Mouse (Mus musculus) cerebellum, adult 11-12 months (tissue): ENCODE measurements around the gene Apaf1.

ENCODE experiments used
- DNase-seq: peaks from one replicate; pipeline ENCODE4 v3.0.0; 2022

Apaf1 gene

DNA sequence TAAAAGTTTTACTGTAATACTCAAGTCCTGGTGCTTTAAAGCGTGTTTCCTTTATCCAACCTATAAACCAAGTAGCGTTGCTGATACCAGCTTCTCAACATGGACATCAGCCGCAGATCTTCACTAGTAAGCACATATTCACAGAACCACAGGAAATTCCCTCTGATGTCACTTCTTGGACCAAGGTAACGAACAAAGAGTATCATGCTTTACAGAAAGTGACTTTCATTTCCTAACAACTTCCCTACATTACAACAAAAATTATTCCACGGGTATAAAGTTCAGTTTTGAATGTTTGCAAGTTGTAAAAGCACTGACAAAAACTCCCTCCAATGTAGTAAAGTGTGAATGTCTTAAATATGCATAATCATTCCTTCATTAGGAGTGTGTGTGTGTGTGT lies 2.0 kb downstream of the Apaf1 start:
- no peak for DNase-seq

DNA sequence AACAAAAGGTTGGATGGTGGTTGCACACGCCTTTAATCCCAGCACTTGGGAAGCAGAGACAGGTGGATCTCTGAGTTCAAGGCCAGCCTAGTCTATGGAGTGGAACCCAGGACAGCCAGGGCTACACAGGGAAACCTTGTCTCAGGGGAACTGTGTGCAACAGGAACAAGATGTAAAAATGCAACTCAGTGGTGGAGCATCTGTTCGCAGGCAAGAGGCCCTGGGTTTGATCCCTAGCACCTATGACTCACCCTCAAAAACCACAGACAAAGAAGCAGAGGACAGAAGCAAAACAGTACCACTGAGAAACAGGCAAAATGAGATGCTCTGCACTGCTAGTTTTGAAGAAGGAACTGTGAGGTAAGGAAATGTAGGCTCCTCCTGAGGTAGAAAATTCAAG lies 5.9 kb downstream of the Apaf1 start:
- no peak for DNase-seq

DNA sequence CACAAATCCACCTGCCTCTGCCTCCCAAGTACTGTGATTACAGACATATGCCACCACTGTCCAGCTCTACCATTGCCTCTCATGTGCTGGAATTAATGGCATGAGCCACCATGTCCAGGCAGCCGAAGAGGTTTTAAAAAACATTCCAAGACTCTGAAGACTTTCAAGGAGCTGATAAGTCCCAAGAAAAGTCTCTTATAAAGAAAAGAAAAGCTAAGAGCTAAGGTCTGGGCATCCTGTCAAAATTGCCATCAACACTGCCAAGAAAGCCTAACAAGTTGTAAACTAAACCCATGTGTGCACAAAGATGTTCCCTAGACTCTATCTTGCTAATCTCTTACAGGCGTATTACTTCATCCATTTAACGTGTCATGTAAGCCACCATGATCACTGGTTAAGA lies 9.2 kb downstream of the Apaf1 start:
- no peak for DNase-seq

DNA sequence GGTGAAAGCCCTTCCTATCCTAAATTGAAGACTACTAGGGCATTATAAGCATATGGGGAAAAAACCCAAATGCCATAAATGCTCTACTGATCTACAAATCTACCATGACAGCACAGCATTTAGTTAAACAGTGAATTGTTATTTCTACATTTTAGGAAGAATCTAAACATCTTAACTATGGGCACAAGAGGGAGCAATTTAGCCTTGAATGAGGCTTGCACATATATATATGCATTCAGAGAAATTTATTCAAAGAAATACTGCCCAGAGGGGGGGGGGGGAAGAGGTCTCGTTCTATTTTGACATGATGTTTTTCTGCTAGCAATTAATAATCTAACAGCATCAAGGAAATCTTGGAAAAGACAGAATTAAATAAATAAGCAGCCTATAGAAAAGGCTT lies 10.8 kb downstream of the Apaf1 start:
- no peak for DNase-seq

DNA sequence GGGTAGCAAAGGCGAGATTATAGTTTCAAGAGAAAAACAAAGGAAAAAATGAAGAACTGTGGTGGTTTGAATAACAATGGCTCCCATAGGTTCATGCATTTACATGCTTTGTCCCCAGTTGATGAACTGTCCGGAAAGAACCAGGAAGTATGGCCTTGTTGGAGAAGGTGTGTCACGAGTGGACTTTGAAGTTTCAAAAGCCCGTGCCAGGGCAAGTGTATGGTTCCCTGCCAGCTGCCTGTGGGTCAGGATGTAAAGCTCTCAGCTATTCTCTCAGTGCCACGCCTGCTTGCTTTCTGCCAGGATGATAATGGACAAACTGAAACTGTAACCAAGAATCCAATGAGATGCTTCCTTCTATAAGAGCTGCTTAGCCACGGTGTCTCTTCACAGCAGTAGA lies 20.2 kb downstream of the Apaf1 start:
- no peak for DNase-seq

DNA sequence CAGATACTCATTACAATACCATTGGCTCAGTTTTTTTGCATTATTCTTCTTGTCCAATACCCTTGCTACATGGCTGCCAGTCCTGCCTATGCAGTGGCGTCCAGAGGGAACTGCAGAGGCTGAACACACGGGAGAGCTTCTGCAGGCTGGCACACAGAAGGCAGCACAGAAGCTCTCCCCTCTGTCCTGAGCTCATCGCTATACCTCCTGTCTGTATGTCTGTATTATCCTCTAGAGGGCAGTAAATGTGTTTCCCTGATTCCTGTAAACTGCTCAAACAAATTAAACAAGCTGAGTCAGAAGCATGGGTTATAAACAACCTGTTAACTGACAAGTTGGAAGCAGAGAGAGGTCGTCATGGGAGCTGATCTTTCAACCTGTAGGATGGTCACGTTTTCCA lies 21.8 kb downstream of the Apaf1 start:
- no peak for DNase-seq

DNA sequence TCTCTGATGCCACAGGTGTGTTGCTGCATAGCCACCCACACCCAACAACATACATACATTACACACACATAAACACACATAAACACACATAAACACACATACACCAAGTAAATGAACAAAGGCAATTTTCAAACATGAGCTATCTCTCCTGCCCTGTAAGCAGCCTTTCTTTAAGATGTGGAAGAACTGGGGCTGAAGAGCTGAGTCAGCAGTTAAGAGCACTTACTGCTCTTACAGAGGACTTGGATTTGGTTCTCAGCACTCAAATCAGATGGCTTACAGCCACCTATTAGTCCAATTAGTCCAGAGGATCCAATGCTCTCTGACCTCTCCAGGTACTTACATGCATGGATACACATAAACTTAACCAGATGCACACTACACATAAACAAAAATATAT lies 29.8 kb downstream of the Apaf1 start:
- no peak for DNase-seq

DNA sequence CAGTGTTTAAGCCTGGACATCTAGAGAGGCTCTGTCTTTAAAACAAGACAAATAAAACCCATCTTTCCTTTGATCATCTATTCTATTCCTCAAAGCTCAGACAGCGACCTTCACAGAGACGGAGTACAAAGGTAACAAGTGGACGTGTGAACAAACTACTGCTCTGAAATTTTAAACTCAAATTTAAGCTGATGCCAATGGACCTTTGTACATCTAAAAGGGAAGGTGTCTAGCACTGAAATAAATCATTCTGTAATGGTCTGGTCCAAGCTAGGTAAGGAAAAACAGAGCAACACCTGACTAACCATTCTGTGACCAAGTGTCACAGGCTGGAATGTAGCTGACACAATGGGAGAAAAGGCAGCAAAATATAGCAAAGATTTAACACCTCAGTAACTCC lies 31.4 kb downstream of the Apaf1 start:
- no peak for DNase-seq

DNA sequence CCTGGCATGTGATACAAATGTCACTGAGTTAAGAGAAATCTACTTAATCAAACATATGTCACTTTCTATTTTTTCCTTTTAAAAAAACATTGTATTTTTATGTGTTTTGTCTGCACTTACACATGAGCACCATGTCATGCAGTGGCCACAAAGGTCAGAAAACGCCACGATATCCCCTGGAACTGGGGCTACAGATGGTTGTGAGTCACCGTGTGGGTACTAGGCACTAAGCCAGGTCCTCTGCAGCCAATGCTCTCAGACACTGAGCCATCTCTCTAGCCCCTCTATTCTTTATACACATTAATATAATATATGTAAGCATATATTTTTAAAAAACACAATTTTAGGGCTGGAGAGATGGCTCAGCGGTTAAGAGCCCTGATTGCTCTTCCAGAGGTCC lies 32.9 kb downstream of the Apaf1 start:
- DNase-seq = peak; percentile 28

DNA sequence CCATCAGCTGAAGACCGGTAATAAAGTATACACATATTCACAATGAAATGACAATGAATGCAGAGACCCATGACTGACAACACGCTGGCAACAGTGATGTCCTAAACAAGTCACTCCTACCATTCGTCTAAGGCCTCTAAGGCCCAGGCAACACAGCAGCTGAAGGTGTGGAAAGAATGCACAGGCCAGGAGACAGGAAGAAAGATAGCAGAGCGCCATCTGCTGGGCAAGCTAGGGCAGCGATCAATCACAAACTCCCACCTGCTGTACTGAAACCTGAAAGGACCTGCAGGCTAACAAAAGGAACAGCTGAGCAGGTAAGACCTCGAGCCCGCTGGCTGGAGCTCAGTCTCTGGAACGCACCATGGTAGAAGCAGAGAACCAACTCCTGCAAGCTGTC lies 48.6 kb downstream of the Apaf1 start:
- peak; percentile 66 for DNase-seq

DNA sequence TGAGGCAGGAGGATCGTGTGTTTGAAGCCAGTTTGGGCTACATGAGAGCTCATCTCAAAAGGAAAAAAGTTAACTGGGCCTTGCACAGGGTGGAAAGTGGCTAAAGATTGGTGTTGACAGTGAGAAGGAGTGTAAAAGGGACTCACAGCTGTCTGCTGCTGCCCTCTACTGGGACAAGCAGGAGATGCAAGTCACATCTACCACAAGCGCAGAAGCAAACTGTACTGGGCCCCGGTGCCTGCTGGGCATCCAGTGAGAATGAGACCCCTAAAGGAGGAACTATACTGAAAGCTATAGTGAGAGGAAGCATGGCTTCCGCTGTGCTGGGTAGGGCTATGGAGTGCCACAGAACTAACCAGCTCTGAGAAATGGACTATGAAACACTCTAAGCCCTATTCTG lies 50.2 kb downstream of the Apaf1 start:
- peak; percentile 72 for DNase-seq

DNA sequence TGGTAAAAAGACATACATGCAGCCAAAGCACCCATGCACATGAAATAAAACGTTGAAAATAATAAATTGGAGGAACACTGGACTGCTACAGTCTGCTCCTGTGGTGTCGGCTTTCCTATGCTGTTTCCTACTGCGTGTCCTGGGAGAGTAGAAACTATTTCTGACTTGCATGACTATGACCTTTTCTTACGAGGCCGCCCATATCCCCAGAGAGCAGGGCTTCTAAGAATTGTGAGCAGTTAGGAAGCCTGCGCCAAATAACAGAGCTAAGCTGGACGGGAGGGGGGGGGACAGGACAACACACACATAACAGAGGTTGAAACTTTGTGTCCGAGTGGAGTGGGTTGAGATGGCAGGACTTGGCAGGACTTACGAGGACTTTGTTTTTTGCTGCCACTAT lies 51.4 kb downstream of the Apaf1 start:
- DNase-seq = no peak

DNA sequence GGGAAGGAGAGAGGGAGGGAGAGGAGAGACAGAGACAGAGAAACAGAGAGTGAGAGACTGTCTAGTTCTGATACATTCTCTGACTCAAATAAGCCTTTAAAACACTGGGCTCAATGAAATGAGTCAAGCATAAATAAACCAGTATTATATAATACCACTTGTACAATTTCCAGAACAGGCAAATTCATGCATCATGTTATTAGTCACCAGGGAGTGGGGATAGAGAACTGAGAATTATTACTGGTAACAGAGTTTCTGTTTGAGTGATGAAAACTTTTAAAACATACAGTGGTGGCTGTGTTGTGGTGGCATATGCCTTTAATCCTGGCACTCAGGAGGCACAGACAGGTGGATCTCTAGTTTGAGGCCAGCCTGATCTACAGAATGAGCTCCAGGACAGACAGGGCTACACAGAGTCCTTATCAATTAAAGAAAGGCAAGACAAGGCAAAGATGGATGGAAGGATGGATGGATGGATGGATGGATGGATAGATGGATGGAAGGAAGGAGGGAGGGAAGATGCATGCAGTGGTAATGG lies 53.5 kb downstream of the Apaf1 start:
- DNase-seq = no peak

DNA sequence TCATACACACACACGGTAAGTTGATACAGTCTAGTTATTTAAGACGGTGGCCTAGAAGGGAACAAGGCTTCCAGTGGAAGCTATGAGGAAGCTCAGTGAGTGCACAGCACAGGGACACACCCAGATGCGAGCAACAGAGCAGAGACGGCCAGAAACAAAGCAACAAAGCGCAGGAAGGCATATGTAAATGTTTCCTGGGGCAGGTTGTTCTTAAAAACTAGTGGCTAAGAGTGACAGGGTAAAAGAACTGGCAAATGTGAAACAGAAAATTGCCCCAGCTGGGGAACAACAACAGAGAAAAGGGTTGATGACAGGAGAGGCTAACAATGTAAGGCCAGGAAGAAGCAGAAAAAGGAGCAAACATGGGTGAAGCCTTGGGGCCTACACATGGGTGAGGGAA lies 54.6 kb downstream of the Apaf1 start:
- no peak for DNase-seq

DNA sequence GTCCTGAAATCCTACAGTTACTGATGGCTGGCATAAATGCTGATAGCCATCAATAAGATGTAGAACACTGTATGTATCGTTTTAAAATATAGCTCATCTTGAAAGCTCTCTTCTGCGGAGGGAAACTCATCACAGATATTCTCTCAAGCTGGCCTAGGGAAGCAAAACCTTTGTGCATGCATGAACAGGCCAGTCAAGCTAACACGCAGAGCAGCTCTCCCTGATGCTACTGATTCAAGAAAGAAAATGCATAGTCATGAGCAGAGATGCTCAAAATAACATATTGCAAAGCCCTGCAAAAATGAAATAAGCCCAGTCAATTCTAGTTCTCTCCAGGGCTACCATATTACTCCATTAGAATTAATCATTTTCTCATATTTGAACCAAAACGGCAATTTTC lies 55.1 kb downstream of the Apaf1 start:
- no peak for DNase-seq

DNA sequence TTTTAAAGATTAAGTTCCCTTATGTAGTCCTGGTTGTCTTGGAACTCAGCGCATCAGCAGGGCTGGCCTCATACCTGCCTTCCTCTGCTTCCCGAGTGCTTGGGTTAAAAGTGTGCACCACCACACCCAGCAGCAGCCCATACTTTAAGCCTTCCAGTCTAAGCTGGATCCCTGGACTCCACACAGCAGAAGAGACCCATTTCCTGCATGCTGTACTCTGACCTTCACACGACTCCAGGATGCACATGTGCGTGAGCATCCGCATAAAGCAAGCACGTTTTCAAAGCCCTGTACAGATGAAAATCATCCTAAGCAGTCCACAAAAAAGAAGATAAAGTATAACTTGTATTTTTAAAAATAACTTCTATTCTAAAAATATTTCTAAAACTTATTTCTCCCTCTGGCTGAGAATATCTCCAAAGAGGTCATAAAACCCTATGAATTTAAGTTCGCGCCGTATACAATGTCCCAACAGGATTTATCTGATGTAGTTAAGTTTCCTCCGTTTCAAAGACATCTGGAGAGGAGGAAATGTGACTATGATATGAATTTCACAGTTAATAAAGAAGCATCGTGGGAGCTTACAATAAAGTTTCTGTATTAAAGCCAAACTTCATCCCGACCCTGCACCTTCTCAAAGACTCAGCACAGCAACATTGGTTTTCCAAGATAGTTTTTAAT lies 76.6 kb downstream of the Apaf1 start:
- no peak for DNase-seq

DNA sequence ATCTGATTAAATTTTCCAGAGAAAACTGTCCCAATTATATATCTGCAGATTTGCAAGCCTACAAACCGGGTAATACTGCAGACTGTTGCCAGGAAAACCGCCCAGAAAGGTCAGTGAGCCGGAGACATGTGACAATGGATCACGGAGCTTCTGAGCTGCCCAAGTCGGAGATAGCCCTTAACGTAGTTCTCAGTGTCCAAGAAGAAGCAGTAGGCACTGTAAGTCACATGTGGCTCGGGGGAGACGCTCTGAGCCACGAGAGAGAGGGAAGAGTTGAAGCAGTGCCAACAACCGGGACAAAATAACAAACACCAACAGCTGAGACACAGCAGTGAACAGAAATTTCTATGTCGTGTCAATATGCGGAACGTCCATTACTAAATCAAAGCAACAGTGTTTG lies 81.1 kb downstream of the Apaf1 start:
- DNase-seq = peak; percentile 26

DNA sequence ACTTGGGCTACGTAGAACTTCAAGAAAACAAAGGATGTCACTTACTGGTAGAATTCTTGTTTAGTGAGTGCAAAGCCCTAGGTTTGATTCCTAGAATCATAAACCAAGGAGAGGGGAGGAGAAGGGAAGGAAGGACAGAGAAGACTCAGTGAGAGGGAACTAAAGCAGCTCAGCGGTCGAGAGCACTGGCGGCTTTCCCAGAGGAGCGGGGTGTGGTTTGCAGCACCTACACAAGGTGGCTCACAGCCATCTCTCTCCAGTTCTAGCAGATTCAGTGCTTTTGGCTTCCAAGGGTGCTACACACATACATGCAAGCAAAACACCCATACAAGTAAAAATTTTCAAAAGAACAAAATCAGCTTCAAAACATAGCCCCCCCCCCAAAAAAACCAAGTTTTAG lies 82.7 kb downstream of the Apaf1 start:
- no peak for DNase-seq

DNA sequence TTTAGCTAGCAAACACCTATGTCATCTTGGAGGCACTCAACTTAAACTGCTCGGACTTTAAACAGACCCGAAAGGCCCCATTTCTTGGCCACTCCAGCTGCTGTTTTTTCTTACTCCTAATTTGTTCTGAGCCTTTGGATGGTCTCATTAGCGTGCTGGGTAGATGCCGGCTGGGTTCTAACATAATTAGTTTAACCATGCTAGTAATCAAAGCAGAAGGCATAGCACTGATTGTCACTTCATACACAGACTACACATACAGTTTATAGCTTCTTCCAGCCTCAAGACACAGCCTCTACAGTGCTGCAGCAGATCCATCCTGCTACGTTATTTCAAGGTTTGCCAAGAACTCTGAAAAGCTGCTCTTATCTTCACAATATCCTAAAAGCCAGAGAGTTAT lies 88.7 kb downstream of the Apaf1 start:
- no peak for DNase-seq

DNA sequence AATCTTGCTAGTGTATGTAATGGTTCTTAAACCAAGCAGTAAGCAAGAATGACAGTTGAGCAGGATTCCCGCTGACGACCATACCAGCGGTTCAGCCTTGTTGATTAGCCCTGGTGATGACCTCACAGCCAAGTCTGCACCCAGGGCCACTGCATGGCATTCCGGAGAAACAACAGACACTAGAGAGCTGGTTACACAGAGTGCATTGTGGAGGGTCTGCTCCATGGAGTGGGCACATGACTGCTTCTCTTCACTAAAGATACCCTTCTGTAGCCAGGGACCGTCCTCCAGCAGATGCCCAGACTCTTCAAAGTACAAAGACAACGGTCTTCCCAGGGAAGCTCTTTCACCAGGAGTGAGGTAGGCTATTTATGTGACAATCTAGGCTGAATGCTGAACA lies 90.3 kb downstream of the Apaf1 start:
- DNase-seq = no peak

DNA sequence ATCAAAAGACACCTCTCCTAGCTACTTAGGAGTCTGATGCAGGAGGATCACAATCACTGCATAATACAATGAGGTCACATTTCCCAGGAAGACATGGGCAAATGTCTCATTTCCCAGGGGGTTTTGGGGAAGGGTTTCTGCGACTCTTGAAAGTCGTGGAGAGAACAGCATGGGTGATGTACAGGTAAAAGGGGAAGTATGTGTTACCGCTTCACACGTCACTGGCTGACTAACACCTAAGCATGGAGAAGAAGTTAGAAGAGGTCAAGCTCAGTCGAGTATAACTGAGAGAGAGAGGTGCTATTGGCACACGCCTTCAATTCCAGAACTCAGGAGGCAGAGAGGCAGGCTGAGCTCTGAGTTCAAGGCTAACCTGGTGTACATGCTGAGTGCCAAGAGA lies 92.2 kb downstream of the Apaf1 start:
- no peak for DNase-seq

DNA sequence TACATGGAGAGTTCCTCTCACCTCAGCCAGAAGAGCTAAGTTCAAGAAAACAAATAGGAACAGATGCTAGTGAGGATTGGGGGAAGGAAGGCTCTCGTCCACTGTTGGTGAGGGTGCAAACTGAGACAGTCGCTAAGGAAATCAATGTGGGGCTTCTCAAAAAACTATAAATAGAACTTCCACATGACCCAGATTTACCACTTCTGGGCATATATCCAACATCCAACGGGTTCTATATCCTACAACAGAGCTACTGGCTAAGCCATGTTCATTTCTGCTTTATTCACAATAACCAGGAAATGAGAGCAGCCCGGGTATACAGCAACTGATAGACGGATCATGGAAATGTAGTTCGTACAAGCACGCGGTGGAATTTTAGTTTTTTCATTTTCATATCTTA lies 99.5 kb downstream of the Apaf1 start:
- DNase-seq = no peak

DNA sequence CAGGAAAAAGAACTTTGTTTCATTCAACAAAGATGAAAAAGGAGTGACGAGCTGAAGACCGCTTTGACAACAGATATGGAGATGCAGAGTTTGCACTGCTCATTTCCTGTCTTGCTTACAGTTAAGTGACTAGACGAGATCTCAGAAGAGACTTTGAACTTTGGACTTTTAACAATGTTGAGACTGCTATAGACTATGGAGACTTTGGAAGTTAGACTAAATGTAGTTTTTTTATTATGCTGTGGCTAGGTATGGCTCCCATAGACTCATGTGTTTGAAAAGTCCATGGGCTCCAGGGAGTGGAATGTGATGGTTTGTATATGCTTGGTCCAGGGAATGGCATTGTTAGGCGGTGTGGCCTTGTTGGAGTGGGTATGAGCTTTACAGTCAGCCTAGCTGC lies 100.8 kb downstream of the Apaf1 start:
- DNase-seq = no peak

DNA sequence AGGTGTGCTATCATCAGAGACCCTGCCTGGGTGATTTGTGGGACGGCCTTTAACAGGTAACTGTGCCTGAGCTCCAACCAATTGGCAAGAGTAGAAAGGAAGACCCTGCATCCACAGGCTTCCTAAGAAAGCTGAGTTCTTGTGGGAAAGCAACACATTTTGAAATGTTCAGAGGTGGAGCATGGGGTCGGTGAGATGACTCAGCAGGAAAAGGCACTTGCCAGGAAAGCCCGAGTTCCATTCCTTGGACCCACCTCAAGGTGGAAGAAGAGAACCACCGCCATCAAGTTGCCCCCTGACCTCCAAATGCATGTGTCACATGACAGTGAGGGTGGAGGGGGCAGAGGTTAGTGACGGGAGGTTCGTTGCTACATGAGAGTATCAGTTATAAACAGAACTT lies 108.1 kb downstream of the Apaf1 start:
- no peak for DNase-seq

DNA sequence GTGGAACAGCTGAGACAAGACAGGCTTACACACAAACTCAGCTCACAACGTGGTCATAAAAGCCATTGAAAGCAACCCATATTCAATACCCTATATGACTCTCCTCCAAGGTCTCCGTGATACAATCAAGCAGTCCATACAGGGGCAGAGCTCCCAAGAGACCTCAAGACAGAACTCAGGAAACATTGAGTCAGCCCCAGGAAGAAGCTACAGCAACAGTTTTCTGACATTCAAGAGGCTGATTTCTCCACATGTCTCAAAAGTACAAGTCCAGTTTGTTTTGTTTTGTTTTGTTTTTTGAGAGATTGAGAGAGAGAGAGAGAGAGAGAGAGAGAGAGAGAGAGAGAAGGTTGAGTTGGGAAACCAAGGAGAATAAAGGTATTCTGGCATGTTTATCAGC lies 108.5 kb downstream of the Apaf1 start:
- no peak for DNase-seq

DNA sequence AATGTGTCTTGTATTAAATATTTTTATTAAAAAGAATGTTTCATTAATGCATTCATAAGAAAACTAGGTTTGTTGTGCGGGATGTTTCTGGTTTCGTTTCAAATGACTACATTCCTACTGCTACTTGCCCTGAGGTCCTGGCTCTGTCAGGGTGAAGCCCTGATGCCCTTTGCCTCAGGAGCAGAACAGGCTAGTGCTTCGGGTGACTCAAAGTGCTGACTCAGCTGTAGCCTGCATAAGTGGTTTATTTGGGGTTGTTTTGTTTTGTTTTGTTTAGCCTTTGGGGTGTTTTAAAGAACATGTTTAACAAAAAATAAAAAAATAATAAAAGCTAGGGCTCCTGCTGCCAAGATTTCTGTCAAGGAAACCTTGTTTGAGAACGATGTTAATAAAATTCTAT lies 112.0 kb downstream of the Apaf1 start:
- no peak for DNase-seq
